Mouse (Mus musculus) gastrocnemius, postnatal 14 days (tissue): ENCODE data around the gene Kctd6. TPM values are rescaled to one million over a fixed set of nuclear protein-coding genes. Genes with fewer than 3 reads are reported as not detected.

Experiments
- total RNA-seq, 2 experiments: library from RNA; stranded (reverse); gene quantifications; 2 replicates each; pipeline ENCODE4 v1.2.3; 2021

Gene Kctd6
- total RNA-seq, 2 experiments from 2014 or later, result 6.6 to 7.4 TPM

Other genes starting within 250 kb of the Kctd6 start
- under 1 TPM in 1 of 2 experiments, not detected in 1; 0.10 TPM for gene Dnase1l3, start 219.6 kb upstream of the Kctd6 start, total RNA-seq
- gene Abhd6, start 211.2 kb upstream of the Kctd6 start, total RNA-seq, result 1 to 10 TPM; 2.9 to 3.1 TPM
- gene Rpp14, start 133.8 kb upstream of the Kctd6 start, total RNA-seq, result 10 to 100 TPM; 18.7 to 21.1 TPM
- gene Pxk, start 115.9 kb upstream of the Kctd6 start, total RNA-seq, result 10 to 100 TPM; 11.4 to 11.6 TPM
- gene Pdhb, start 41.1 kb upstream of the Kctd6 start, total RNA-seq, result 100 to 1,000 TPM; 335 to 409 TPM
- under 1 TPM in 1 of 2 experiments, not detected in 1; 0.08 TPM for gene Acox2, start 45.2 kb downstream of the Kctd6 start, total RNA-seq
- 1 to 10 TPM; 2.8 to 8.4 TPM for gene Fam107a, start 103.9 kb downstream of the Kctd6 start, total RNA-seq
- gene Oit1, start 164.6 kb downstream of the Kctd6 start, total RNA-seq, result not detected